Mouse (Mus musculus): Measurements from ENCODE around the gene Ptger1. TPM values are rescaled to one million over a fixed set of nuclear protein-coding genes. Genes with fewer than 3 reads are reported as not detected.

The Ptger1 gene
- polyA plus RNA-seq, 1 experiment from 2014 or later = 0.46 TPM

DNA sequence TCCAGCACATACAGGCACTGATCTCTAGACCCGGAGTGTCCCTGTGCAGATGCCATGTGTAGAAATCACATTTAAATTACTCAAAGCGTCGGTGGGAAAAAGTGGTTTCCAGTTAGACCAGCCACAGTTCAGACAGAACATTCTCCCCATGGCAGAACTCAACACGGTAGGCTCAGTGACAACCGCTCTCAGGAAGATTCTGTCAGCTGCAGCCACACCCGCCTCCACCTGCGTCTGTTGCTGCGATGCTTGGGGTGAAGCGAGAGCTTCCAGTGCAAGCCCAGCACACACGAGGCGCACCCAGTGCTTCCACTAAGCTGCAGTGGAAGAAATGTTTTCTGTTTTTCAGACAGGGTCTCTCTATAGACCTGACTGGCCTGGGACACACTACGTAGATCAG lies 13.4 kb downstream of the Ptger1 start:
- peaks cover 91% of the 10 kb centered on the region for H3K36me3 ChIP-seq
- no peak overlapping the region for H3K9ac ChIP-seq
- 94% methylated on average over 12 of the region's 12 CpGs for WGBS
- H3K27me3 ChIP-seq = no peaks in the 10 kb centered on the region
- H3K9me3 ChIP-seq = no peaks in the 10 kb centered on the region
- no peak overlapping the region for H3K4me3 ChIP-seq
- ATAC-seq (ENCODE audit: low read depth) = no peak
- H3K27ac ChIP-seq (replicated peaks) = no peak overlapping the region
- no peaks in the 10 kb centered on the region for H3K4me1 ChIP-seq (replicated peaks)
- no peak overlapping the region for H3K4me2 ChIP-seq

DNA sequence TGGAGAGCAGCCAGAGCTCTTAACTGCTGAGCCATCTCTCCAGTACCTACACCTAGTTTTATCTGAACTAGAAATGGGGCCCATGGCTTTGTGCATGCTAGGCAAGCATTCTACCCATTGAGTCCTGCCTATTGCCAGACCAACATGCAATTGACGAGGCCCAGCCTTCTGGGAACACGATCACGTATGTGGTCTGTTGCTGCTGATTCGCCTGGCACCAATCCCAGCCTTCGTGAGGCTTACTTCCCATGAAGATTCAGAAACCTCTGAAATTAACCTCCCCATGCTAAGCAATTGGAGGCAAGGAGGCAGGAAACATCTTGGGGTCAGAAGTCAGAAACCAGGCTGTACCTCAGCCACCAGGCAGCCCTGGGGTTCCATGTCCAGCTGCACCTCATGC lies 14.1 kb downstream of the Ptger1 start:
- WGBS = 93% methylated on average over 5 of the region's 5 CpGs
- Histone ChIP-seq H3K4me2 (no peak overlapping the region), H3K27ac (replicated peaks) (peak overlapping the region; percentile 46; the same call in 1 of the 2 replicates), H3K9me3 (no peaks in the 10 kb centered on the region), H3K4me3 (no peak overlapping the region), H3K36me3 (peaks cover 93% of the 10 kb centered on the region), H3K27me3 (no peaks in the 10 kb centered on the region), H3K4me1 (replicated peaks) (no peaks in the 10 kb centered on the region), H3K9ac (no peak overlapping the region)
- no peak for ATAC-seq (ENCODE audit: low read depth)

DNA sequence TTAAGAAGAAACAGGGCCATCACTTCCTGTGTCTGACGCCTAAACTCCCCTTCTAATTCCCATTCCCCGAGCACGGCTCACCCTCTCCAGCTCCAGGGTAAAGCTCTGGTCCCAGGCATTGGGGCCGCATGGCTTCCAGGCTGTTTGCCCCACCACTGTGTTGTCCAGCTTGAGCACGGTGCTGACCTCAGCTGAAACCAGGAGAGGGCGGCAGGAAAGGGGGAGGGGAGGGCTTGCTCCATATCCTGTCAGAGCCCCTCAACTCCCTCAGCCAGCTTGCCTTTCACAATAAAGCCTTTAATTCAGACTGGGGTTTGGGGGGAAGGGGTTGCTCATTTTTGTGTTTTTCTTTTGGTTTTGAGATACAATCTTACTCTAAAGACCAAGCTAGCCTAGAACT lies 14.6 kb downstream of the Ptger1 start:
- Histone ChIP-seq H3K36me3 (peaks cover 95% of the 10 kb centered on the region), H3K9me3 (no peaks in the 10 kb centered on the region), H3K4me2 (no peak overlapping the region), H3K9ac (no peak overlapping the region), H3K4me3 (no peak overlapping the region), H3K4me1 (replicated peaks) (no peaks in the 10 kb centered on the region), H3K27ac (replicated peaks) (peak overlapping the region; percentile 46; the same call in 1 of the 2 replicates), H3K27me3 (no peaks in the 10 kb centered on the region)
- ATAC-seq (ENCODE audit: low read depth) = no peak
- WGBS = 35% methylated on average over 6 of the region's 6 CpGs

DNA sequence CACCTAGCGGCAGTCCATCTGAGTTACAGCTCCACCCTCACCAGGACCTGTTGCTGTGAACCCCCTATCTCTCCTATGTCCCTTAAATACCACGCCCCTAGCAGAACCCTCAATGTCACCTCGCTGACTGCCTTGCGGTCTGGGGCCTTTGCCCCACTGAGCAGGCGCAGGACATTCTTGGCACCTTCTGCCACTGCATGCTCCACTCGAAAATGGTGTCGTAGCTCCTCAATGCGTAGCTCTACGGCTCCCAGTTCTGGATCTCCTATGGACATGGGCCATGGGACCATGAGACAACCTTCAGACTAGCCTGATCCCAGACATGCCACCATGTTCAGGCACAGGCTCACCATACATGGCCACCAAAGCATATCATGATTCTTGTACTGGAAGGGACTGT lies 18.0 kb downstream of the Ptger1 start:
- Histone ChIP-seq H3K4me1 (replicated peaks) (no peaks in the 10 kb centered on the region), H3K9me3 (no peaks in the 10 kb centered on the region), H3K9ac (no peak overlapping the region), H3K27ac (replicated peaks) (no peak overlapping the region), H3K27me3 (no peaks in the 10 kb centered on the region), H3K4me3 (no peak overlapping the region), H3K4me2 (no peak overlapping the region), H3K36me3 (peaks cover 85% of the 10 kb centered on the region)
- 94% methylated on average over 9 of the region's 9 CpGs for WGBS
- no peak for ATAC-seq (ENCODE audit: low read depth)

- no peaks in the 10 kb centered on the region for H3K9me3 ChIP-seq
These were observed 22.8 kb downstream of the Ptger1 start for GRCm38 (mm10) chr8:83689264-83689663.

GRCm38 (mm10) chr8:83693609-83694236 lies 27.2 kb downstream of the Ptger1 start:
- WGBS = 84% methylated on average over 10 of the region's 10 CpGs
- Histone ChIP-seq H3K27ac (replicated peaks) (no peak overlapping the region), H3K27me3 (no peaks in the 10 kb centered on the region), H3K4me2 (no peak overlapping the region), H3K4me3 (no peak overlapping the region), H3K9ac (no peak overlapping the region), H3K4me1 (replicated peaks) (peaks cover 23% of the 10 kb centered on the region), H3K36me3 (peaks cover 33% of the 10 kb centered on the region), H3K9me3 (no peaks in the 10 kb centered on the region)
- ATAC-seq (ENCODE audit: low read depth) = no peak

More at GRCm38 (mm10) chr8:83689264-83689663, 22.8 kb downstream of the Ptger1 start:
- no peak overlapping the region for H3K9ac ChIP-seq
- peaks cover 70% of the 10 kb centered on the region for H3K36me3 ChIP-seq
- no peaks in the 10 kb centered on the region for H3K4me1 ChIP-seq (replicated peaks)
- H3K4me2 ChIP-seq = no peak overlapping the region
- H3K4me3 ChIP-seq = no peak overlapping the region
- no peaks in the 10 kb centered on the region for H3K27me3 ChIP-seq
- H3K27ac ChIP-seq (replicated peaks) = no peak overlapping the region
- 91% methylated on average over 6 of the region's 6 CpGs for WGBS
- no peak for ATAC-seq (ENCODE audit: low read depth)

DNA sequence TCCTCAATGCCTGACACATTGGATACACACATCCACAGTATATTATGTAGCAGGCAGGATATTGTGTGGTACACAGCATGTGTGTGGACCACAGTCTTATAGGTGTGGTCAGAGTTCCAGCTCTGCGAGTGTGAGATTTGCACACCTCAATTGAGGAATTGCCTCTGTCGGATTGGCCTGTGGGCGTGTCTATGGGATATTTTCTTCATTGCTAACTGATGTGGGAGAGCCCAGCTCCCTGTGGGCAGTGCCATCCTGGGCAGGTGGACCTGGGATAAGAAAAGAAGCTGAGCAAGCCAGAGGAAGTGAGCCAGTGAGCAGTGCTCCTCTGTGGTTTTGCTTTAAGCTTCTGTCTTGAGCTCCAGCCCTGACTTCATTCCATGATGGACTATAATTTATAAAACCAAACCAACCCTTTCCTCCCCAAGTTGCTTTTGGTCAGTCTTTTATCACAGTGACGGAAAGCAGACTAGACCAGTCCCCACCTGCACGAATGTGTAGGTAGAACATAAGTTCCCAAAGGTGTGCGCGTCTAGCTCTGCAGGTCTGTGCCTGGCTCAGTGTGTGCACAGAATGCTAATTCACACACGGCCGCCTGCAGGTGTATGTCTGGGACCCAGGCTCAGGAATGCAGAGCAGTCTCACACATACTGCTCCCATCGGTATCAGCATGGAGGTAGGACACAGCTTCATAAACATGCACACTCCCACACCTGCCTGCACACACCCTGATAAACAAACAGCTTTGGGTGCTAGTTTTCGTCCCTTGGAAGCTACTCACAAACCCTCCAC lies 28.1 kb downstream of the Ptger1 start:
- Histone ChIP-seq H3K9ac (no peak overlapping the region), H3K27me3 (no peaks in the 10 kb centered on the region), H3K4me2 (no peak overlapping the region), H3K36me3 (peaks cover 31% of the 10 kb centered on the region), H3K4me3 (no peak overlapping the region), H3K9me3 (no peaks in the 10 kb centered on the region), H3K4me1 (replicated peaks) (peaks cover 27% of the 10 kb centered on the region), H3K27ac (replicated peaks) (no peak overlapping the region)
- whole genome bisulfite sequencing = 88% methylated on average over 11 of the region's 11 CpGs
- no peak for ATAC-seq (ENCODE audit: low read depth)

DNA sequence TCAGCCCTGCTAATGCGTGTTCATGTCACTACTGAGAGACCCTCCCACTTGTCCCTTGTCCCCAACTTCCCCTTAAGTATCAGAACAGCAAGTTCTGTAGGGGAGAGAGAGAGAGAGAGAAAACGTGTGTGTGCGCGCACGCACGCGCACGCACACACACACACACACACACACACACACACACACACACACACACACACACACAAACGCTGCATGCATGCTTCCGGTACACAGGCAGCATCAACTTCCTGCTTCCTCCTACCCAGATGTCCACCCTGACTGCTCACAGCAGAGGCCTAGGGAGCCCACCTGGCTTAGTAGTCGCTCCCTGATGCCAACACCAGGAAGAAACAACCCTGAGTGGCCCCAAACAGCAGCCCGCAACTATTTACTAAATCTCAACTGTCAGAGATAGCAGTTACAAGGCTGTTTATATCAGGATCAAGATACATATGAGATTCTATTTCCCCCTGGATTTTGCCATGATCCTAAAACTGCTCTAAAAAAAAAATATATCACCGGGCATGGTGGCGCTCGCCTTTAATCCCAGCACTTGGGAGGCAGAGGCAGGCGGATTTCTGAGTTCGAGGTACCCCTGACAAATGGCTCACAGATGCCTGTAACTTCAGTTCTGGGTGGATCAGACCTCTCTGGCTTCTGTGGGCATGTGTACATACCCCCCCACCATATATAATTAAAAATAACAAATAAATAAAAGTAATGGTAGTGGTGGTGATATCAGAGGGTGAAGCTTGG lies 29.1 kb downstream of the Ptger1 start:
- no peak overlapping the region for H3K27ac ChIP-seq (replicated peaks)
- ATAC-seq (ENCODE audit: low read depth) = no peak
- peaks cover 35% of the 10 kb centered on the region for H3K4me1 ChIP-seq (replicated peaks)
- H3K4me3 ChIP-seq = no peak overlapping the region
- no peaks in the 10 kb centered on the region for H3K9me3 ChIP-seq
- H3K9ac ChIP-seq = no peak overlapping the region
- no peaks in the 10 kb centered on the region for H3K27me3 ChIP-seq
- H3K36me3 ChIP-seq = peaks cover 22% of the 10 kb centered on the region
- no peak overlapping the region for H3K4me2 ChIP-seq
- WGBS = 93% methylated on average over 16 of the region's 17 CpGs

DNA sequence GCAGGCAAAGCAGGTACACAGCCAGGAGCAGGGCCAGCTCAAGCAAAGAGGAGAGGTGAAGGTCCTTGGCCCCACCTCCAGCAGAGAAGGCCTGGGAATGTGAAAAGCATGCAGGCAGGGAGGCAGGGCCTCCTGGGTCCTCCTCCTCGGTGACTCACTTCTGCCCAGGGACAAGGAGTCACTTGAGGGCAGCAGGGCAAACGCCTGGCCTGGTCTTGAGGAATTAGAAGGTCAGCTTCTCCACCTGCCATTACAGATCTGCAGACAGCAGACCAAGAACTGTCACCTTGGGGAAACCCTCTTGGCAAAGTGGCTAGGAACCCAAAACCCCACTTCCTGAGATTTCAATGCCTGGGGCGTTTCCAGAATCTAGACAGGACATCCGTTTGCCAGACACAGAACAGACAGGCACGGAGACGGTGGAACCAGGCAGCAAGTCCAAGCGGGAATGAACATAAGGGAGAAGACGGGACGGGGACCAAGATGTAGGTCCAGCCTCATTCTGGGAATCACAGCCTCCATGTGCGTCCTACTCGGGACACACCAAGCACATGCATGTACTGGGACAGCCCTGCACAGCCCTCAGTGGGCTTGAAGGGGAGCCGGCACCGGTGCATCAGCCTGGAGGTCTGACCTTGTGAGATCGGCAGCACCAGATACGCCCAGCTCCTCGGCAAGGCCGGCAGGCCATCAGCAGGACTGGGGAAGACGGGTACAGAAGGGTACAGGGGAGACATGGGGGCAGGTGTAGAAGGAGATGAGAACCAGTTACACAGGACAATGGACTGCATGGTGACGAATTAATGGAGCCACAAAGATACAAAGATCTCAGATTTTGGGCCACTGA lies 31.1 kb downstream of the Ptger1 start:
- H3K27ac ChIP-seq (replicated peaks) = peak overlapping the region; percentile 71; the same call in 1 of the 2 replicates
- peak overlapping the region; percentile 92 for H3K4me3 ChIP-seq
- H3K9me3 ChIP-seq = no peaks in the 10 kb centered on the region
- no peak for ATAC-seq (ENCODE audit: low read depth)
- H3K27me3 ChIP-seq = no peaks in the 10 kb centered on the region
- peak overlapping the region; percentile 96 for H3K4me2 ChIP-seq
- peaks cover 2% of the 10 kb centered on the region for H3K36me3 ChIP-seq
- H3K9ac ChIP-seq = peak overlapping the region; percentile 95
- 66% methylated on average over 19 of the region's 19 CpGs for WGBS
- H3K4me1 ChIP-seq (replicated peaks) = peaks cover 35% of the 10 kb centered on the region

DNA sequence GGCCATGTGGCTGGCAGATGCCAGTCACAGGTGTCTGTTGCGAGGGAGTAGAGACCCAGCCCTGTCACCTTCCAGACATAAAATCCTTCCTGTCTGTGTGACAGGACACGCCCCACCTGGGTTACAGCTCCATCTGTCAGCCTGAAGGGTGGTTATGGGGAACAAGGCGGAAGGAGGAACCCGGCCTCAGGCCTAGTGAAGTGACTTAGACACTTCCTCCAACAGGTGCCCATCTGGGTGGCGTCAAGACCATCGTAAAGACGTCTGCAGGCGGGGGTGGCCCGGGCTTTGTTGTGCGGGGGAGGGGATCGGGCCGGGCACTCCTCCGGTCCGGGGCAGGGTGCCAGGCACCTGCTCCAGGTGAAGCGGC lies 31.8 kb downstream of the Ptger1 start:
- Histone ChIP-seq H3K27ac (replicated peaks) (peak overlapping the region; percentile 71), H3K4me2 (peak overlapping the region; percentile 96), H3K36me3 (no peaks in the 10 kb centered on the region), H3K9ac (peak overlapping the region; percentile 95), H3K9me3 (no peaks in the 10 kb centered on the region), H3K4me3 (peak overlapping the region; percentile 92), H3K27me3 (no peaks in the 10 kb centered on the region), H3K4me1 (replicated peaks) (peaks cover 35% of the 10 kb centered on the region)
- peak; percentile 33 for ATAC-seq (ENCODE audit: low read depth)
- 3% methylated on average over 15 of the region's 15 CpGs for WGBS

GRCm38 (mm10) chr8:83698661-83699453 lies 32.4 kb downstream of the Ptger1 start, which contains the start of gene Pkn1:
Pkn1 (minus strand) TSS chr8:83699179.
- H3K4me2 ChIP-seq = peak within 1 kb of the TSS; percentile 96
- H3K9ac ChIP-seq = peak within 1 kb of the TSS; percentile 95
- WGBS = 0% methylated on average over 48 of the region's 85 CpGs
- no peaks in the 10 kb centered on the region for H3K27me3 ChIP-seq
- peak within 1 kb of the TSS; percentile 92 for H3K4me3 ChIP-seq
- H3K9me3 ChIP-seq = no peaks in the 10 kb centered on the region
- H3K36me3 ChIP-seq = no peaks in the 10 kb centered on the region
- peak; percentile 89 for ATAC-seq (ENCODE audit: low read depth)
- H3K27ac ChIP-seq (replicated peaks) = peak within 1 kb of the TSS; percentile 71
- peaks cover 35% of the 10 kb centered on the region for H3K4me1 ChIP-seq (replicated peaks)

Data from neural tube, embryonic 13.5 days (tissue).